In genomic region chr17:28328946-28329345, GRCm38 (mm10) we compare ENCODE assay signal across 8 mouse cellular contexts. TPM values are rescaled to one million over a fixed set of nuclear protein-coding genes. Genes with fewer than 3 reads are reported as not detected.
DNase-seq lines count a peak whose midpoint lies in the region; ATAC-seq and TF ChIP-seq lines count a peak whose summit lies in the region.

No protein-coding gene starts in this region.

- peak overlapping the region; percentile 83 to 91 for H3K27ac ChIP-seq in heart, embryonic 14.5 days (replicated peaks in 1 of 2; ENCODE audit: control insufficient read depth in 1 of 2, insufficient read depth in 1 of 2, low read depth in 2 of 2, low read length in 2 of 2)
- peak overlapping the region; percentile 95 for H3K27ac ChIP-seq in hindbrain, embryonic 12.5 days
- peak overlapping the region; percentile 91 for H3K27ac ChIP-seq in liver, postnatal 0 days (ENCODE audit: low read depth)

- peaks cover 43% of the 10 kb centered on the region for H3K36me3 ChIP-seq in heart, embryonic 14.5 days (ENCODE audit: control insufficient read depth, insufficient read depth, low read length)
- H3K36me3 ChIP-seq in hindbrain, embryonic 12.5 days = peaks cover 18% of the 10 kb centered on the region
- H3K36me3 ChIP-seq in liver, postnatal 0 days (replicated peaks; ENCODE audit: insufficient read depth, low read length) = peaks cover 18% of the 10 kb centered on the region

- peak overlapping the region; percentile 98 for H3K9ac ChIP-seq in heart, embryonic 14.5 days (ENCODE audit: low read length)
- peak overlapping the region; percentile 99 for H3K9ac ChIP-seq in hindbrain, embryonic 12.5 days
- peak overlapping the region; percentile 87 for H3K9ac ChIP-seq in liver, postnatal 0 days (replicated peaks)

- H3K27me3 ChIP-seq in heart, embryonic 14.5 days (ENCODE audit: control insufficient read depth, insufficient read depth, low read length) = no peaks in the 10 kb centered on the region
- no peaks in the 10 kb centered on the region for H3K27me3 ChIP-seq in hindbrain, embryonic 12.5 days
- H3K27me3 ChIP-seq in liver, postnatal 0 days (ENCODE audit: insufficient read depth, low read length) = no peaks in the 10 kb centered on the region

- intact Hi-C loops in heart, postnatal 10 days (cut with DNase I) = no loop called here

- ATAC-seq in heart, embryonic 14.5 days (ENCODE audit: insufficient number of reproducible peaks, insufficient read depth, low FRiP score, low read depth) = peak; percentile 13; the same call in 1 of the 2 replicates
- ATAC-seq in hindbrain, embryonic 12.5 days (ENCODE audit: low FRiP score) = peak; percentile 14
- peak; percentile 39 for ATAC-seq in liver, postnatal 0 days

- peak overlapping the region; percentile 85 to 88 for H3K4me3 ChIP-seq in heart, embryonic 14.5 days (ENCODE audit: control insufficient read depth in 1 of 2, insufficient read depth in 1 of 2, low read depth in 1 of 2, low read length in 2 of 2)
- H3K4me3 ChIP-seq in hindbrain, embryonic 12.5 days = peak overlapping the region; percentile 87
- peak overlapping the region; percentile 62 for H3K4me3 ChIP-seq in liver, postnatal 0 days (ENCODE audit: low read depth, low read length)

- no peak for DNase-seq in heart, postnatal 10 days
- peak; percentile 37 for DNase-seq in adipocyte (ENCODE audit: low spot score)
- no peak for DNase-seq in liver, postnatal 0 days
- DNase-seq in right cerebral cortex, adult 2 months (ENCODE audit: low spot score in 2 of 2) = no peak
- no peak for DNase-seq in testis, postnatal 10 days (ENCODE audit: low spot score)
- DNase-seq in T-cell, adult 2 months (ENCODE audit: low spot score) = no peak

- H3K9me3 ChIP-seq in heart, embryonic 14.5 days (ENCODE audit: control insufficient read depth, low read length) = no peaks in the 10 kb centered on the region
- H3K9me3 ChIP-seq in hindbrain, embryonic 12.5 days (replicated peaks) = no peaks in the 10 kb centered on the region
- H3K9me3 ChIP-seq in liver, postnatal 0 days (ENCODE audit: low read length) = no peaks in the 10 kb centered on the region

- peak overlapping the region; percentile 93 for H3K4me2 ChIP-seq in heart, embryonic 14.5 days (ENCODE audit: low read length)
- peak overlapping the region; percentile 92 for H3K4me2 ChIP-seq in hindbrain, embryonic 12.5 days (replicated peaks)
- H3K4me2 ChIP-seq in liver, postnatal 0 days (ENCODE audit: low read depth, low read length) = peak overlapping the region; percentile 78

- under 1% methylated on average over 25 of the region's 25 CpGs for WGBS in heart, embryonic 14.5 days
- 2% methylated on average over 25 of the region's 25 CpGs for WGBS in hindbrain, embryonic 12.5 days
- WGBS in liver, postnatal 0 days (ENCODE audit: insufficient replicate concordance) = under 1% methylated on average over 18 of the region's 25 CpGs

- no peak for TF ChIP-seq CTCF in liver, postnatal 0 days (IDR thresholded peaks at IDR 0.05; ENCODE audit: low read depth)

- H3K4me1 ChIP-seq in heart, embryonic 14.5 days (ENCODE audit: control insufficient read depth in 2 of 2, insufficient read depth in 2 of 2, low read length in 2 of 2) = peaks cover 31 to 41% of the 10 kb centered on the region in 2 experiments
- peaks cover 29% of the 10 kb centered on the region for H3K4me1 ChIP-seq in hindbrain, embryonic 12.5 days
- peaks cover 18% of the 10 kb centered on the region for H3K4me1 ChIP-seq in liver, postnatal 0 days (ENCODE audit: insufficient read depth)

- TF ChIP-seq EP300 in liver, postnatal 0 days (IDR thresholded peaks at IDR 0.05; ENCODE audit: low read depth) = no peak

RNA-seq across cellular contexts. Expression of gene Rpl10a, which starts 0.7 kb away (rescaled TPM):
- 440 and 513 TPM in 2 replicates for polyA plus RNA-seq in heart, embryonic 14.5 days (2014; fragmentation: Nextera tagmentation; extraction: Ambion mirVana)
- total RNA-seq in heart, postnatal 10 days (2021) = 100 to 1,000 TPM; 584 to 595 TPM
- 287 and 354 TPM in 2 replicates for polyA plus RNA-seq in hindbrain, embryonic 12.5 days (2016; fragmentation: Nextera tagmentation; extraction: Ambion mirVana)
- polyA plus RNA-seq in liver, postnatal 0 days (2015; fragmentation: Nextera tagmentation; extraction: Ambion mirVana) = 296 and 311 TPM in 2 replicates

RNA-seq across cellular contexts. Expression of gene Fance, which starts 15.6 kb away (rescaled TPM):
- 17.8 and 19.5 TPM in 2 replicates for polyA plus RNA-seq in heart, embryonic 14.5 days (2014; fragmentation: Nextera tagmentation; extraction: Ambion mirVana)
- total RNA-seq in heart, postnatal 10 days (2021) = 10 to 100 TPM; 16.9 to 18.2 TPM
- 24.7 and 28.3 TPM in 2 replicates for polyA plus RNA-seq in hindbrain, embryonic 12.5 days (2016; fragmentation: Nextera tagmentation; extraction: Ambion mirVana)
- 6.7 and 7.1 TPM in 2 replicates for polyA plus RNA-seq in liver, postnatal 0 days (2015; fragmentation: Nextera tagmentation; extraction: Ambion mirVana)

RNA-seq across cellular contexts. Expression of gene Tead3, which starts 21.7 kb away (rescaled TPM):
- 5.4 and 7.2 TPM in 2 replicates for polyA plus RNA-seq in heart, embryonic 14.5 days (2014; fragmentation: Nextera tagmentation; extraction: Ambion mirVana)
- total RNA-seq in heart, postnatal 10 days (2021) = 10 to 100 TPM; 15.3 to 19.3 TPM
- polyA plus RNA-seq in hindbrain, embryonic 12.5 days (2016; fragmentation: Nextera tagmentation; extraction: Ambion mirVana) = 7.0 and 7.7 TPM in 2 replicates
- 0.79 and 1.2 TPM in 2 replicates for polyA plus RNA-seq in liver, postnatal 0 days (2015; fragmentation: Nextera tagmentation; extraction: Ambion mirVana)

RNA-seq across cellular contexts. Expression of gene Tulp1, which starts 36.1 kb away (rescaled TPM):
- polyA plus RNA-seq in heart, embryonic 14.5 days (2014; fragmentation: Nextera tagmentation; extraction: Ambion mirVana) = 3.3 and 3.4 TPM in 2 replicates
- under 1 TPM; 0.86 to 0.94 TPM for total RNA-seq in heart, postnatal 10 days (2021)
- 5.0 and 6.8 TPM in 2 replicates for polyA plus RNA-seq in hindbrain, embryonic 12.5 days (2016; fragmentation: Nextera tagmentation; extraction: Ambion mirVana)
- 0.18 and 0.33 TPM in 2 replicates for polyA plus RNA-seq in liver, postnatal 0 days (2015; fragmentation: Nextera tagmentation; extraction: Ambion mirVana)
